Mouse (Mus musculus): Measurements from ENCODE around the gene Larp4. TPM values are rescaled to one million over a fixed set of nuclear protein-coding genes. Genes with fewer than 3 reads are reported as not detected.

Gene Larp4
- polyA plus RNA-seq, 2 experiments = 25.4 to 32.6 TPM

DNA sequence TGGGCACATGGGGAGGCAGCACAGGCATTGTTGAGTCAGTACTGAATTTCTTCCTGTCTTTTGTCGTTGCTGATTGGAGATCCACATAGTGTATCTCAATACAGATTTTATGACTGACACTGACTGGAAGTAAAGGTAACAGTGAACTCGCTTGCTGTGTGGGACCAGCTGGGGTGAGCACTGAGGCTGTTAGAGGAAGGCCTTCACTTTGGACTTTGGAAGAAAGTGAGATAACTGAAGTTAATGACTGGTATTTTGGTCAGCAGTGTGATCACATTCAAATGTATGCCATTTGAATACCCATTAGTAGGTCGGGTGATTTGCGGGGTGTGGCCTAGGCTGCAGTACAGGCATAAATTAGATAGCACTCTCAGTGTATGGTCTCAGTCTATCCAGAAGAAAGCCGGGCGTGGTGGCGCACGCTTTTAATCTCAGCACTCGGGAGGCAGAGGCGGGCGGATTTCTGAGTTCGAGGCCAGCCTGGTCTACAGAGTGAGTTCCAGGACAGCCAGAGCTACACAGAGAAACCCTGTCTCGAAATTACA lies 93.4 kb downstream of the Larp4 start:
- Histone ChIP-seq H3K27ac (replicated peaks; ENCODE audit: low read depth, low read length) (no peak overlapping the region), H3K4me3 (replicated peaks; ENCODE audit: low read length) (no peak overlapping the region), H3K4me2 (replicated peaks; ENCODE audit: low read depth, low read length, severe bottlenecking) (no peak overlapping the region), H3K9ac (ENCODE audit: low read depth, low read length, severe bottlenecking) (no peak overlapping the region), H3K27me3 (ENCODE audit: control insufficient read depth, insufficient read depth, low read length) (no peaks in the 10 kb centered on the region), H3K4me1 (ENCODE audit: control insufficient read depth, insufficient read depth, low read length) (peaks cover 3% of the 10 kb centered on the region; the same call in 1 of the 2 replicates), H3K9me3 (ENCODE audit: control insufficient read depth, low read length) (no peaks in the 10 kb centered on the region), H3K36me3 (ENCODE audit: control insufficient read depth, insufficient read depth, low read length) (no peaks in the 10 kb centered on the region)
- no peak for TF ChIP-seq POLR2A (IDR thresholded peaks at IDR 0.05; ENCODE audit: borderline replicate concordance, extremely low read depth, insufficient read depth, insufficient read length)
- ATAC-seq (ENCODE audit: low FRiP score, low read depth) (no peak), DNase-seq (ENCODE audit: low spot score) (no peak)
- 95% methylated on average over 12 of the region's 13 CpGs for WGBS

Other genes starting within 250 kb of the Larp4 start
- gene Cox14, start 244.4 kb upstream of the Larp4 start, polyA plus RNA-seq (2012; rRNA removed) = 157 and 199 TPM in 2 replicates
- gene Cox14, start 244.4 kb upstream of the Larp4 start, polyA plus RNA-seq (2014; fragmentation: Nextera tagmentation; extraction: Ambion mirVana) = 174 and 194 TPM in 2 replicates
- gene Cers5, start 197.2 kb upstream of the Larp4 start, polyA plus RNA-seq (2012; rRNA removed) = 75.1 and 89.2 TPM in 2 replicates
- 84.9 and 85.8 TPM in 2 replicates for gene Cers5, start 197.2 kb upstream of the Larp4 start, polyA plus RNA-seq (2014; fragmentation: Nextera tagmentation; extraction: Ambion mirVana)
- 65.9 and 81.2 TPM in 2 replicates for gene Lima1, start 94.6 kb upstream of the Larp4 start, polyA plus RNA-seq (2012; rRNA removed)
- 76.0 and 87.3 TPM in 2 replicates for gene Lima1, start 94.6 kb upstream of the Larp4 start, polyA plus RNA-seq (2014; fragmentation: Nextera tagmentation; extraction: Ambion mirVana)
- 0.05 and 0.06 TPM in 2 replicates for gene Fam186a, start 3.0 kb upstream of the Larp4 start, polyA plus RNA-seq (2012; rRNA removed)
- 0.11 TPM in 1 of 2 replicates, not detected in the other for gene Fam186a, start 3.0 kb upstream of the Larp4 start, polyA plus RNA-seq (2014; fragmentation: Nextera tagmentation; extraction: Ambion mirVana)
- 13.0 and 14.2 TPM in 2 replicates for gene Dip2b, start 68.6 kb downstream of the Larp4 start, polyA plus RNA-seq (2012; rRNA removed)
- gene Dip2b, start 68.6 kb downstream of the Larp4 start, polyA plus RNA-seq (2014; fragmentation: Nextera tagmentation; extraction: Ambion mirVana) = 15.0 and 16.5 TPM in 2 replicates

Measured in limb, embryonic 14.5 days (tissue).